Mouse (Mus musculus): ENCODE data around the gene Hdgfl1.

The Hdgfl1 gene

DNA sequence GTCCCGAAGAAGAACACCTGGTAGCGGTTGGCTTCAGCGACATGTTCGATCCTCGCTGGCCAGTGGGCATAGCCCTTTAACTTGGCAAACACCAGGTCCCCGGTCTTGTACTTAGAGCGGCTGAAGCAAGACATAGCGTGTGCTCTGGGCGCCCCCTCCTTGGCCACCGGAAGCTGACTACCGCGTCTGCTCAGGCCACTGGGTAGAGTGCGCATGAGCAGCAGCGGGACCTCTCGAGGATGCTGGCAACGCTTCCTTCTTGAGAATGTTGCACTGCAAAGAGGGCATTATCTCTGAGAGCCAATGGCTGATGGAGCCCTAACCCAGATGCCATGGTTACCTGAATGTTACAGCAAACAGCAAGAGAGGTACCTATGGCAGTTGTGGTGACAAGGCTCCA lies at the start of gene Hdgfl1:
Hdgfl1 (minus strand) TSS at position 211 of the 400 bp plus-strand sequence.
- ATAC-seq (ENCODE audit: insufficient number of reproducible peaks, low FRiP score, low TSS enrichment), result no peak

- no peak for ATAC-seq (ENCODE audit: insufficient number of reproducible peaks, low FRiP score, low TSS enrichment)
These were observed 25.5 kb upstream of the Hdgfl1 start for GRCm38 (mm10) chr13:26795460-26795859.

GRCm38 (mm10) chr13:26769424-26769823 lies 541 bp downstream of the Hdgfl1 start:
- ATAC-seq (ENCODE audit: insufficient number of reproducible peaks, low FRiP score, low TSS enrichment), result no peak

DNA sequence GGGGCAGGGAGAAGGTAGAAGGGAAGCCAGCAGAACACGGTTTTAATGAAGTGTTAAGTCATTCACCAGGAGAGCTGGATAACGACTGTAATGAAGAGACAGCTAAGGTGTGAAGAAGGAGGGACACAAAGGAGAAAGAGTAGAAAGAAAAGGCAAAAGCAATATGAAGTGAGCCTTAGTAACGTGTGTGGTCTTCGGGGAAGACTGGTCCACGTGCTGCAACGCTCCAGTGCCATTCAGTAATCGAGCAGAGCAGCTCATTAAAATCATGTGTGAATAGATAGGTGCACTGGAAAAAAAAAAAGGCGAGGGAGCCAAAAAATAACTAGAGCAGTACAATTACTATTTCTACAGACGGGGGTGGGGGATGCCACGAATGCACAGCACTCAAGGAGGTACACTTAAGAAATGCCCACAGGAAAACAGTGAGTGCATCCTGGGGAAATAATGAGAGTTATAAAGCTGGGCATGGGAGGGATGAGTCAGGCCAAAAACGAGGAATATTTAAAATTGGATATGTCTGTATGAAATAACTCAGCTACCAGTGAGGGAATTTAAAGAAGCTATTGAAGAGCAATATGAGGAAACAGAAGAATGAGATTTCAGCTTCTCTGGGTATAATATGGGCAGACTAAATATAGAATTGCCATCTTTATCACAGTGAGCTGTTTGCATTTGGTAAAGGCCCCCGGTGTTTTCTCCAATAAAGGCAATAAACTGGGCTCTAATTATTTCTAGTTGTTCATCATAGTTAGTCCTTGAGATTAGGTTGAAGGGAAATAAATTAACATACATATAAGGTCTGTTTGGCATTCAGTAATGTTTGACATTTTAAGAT lies 7.8 kb downstream of the Hdgfl1 start:
- no peak for ATAC-seq (ENCODE audit: insufficient number of reproducible peaks, low FRiP score, low TSS enrichment)

GRCm38 (mm10) chr13:26752863-26753262 lies 17.1 kb downstream of the Hdgfl1 start:
- no peak for ATAC-seq (ENCODE audit: insufficient number of reproducible peaks, low FRiP score, low TSS enrichment)

DNA sequence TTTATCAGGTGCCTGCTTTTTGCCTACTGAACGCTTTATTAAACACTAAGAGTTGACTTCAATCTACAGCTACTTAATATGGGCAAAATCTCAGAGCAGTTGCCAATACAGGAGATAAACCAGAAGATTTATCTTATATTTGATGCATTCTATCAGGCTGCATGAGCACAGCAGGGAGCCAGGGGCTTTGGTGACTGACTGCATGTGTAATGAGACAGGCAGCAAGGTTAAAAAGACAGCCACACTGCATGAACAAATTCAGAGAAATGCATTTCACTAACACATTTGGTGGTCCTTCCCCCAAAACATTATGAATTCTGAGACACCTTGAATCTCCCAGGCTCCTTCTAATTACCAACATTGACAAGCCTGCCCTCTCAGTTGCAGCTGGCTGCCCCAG lies 17.6 kb downstream of the Hdgfl1 start:
- ATAC-seq (ENCODE audit: insufficient number of reproducible peaks, low FRiP score, low TSS enrichment), result no peak

DNA sequence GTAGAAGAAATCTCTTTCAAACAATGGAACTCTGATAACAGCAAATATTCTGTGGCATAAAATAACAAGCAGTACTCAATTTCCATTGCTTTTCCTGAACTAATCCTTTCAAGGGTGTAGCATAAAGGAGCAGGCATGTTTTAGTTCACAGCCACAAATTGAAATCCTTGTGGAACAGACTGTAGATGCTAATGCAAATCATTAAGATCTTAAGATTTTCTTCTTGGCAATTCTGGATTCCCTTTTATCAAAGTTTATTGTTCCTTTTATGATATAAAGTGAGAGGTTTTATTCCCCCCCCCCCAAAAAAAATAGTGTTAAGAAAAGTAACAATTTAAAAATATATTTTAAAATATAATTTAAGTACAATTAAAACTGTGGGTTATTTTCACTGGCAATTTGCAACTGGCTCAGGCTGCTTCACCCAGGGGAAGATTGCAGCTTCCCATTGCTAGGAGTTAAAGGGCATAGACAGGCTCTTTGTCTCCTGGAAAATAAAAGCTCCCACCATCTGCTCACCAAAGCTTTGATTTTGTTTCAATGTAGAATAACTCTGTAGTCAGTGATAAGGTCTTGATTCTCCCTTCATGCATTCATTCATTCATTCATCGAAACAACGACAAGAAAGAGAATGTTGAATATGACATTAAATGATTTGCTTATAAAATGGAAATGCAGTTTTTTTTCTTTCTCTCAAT lies 24.1 kb downstream of the Hdgfl1 start:
- ATAC-seq (ENCODE audit: insufficient number of reproducible peaks, low FRiP score, low TSS enrichment), result no peak

DNA sequence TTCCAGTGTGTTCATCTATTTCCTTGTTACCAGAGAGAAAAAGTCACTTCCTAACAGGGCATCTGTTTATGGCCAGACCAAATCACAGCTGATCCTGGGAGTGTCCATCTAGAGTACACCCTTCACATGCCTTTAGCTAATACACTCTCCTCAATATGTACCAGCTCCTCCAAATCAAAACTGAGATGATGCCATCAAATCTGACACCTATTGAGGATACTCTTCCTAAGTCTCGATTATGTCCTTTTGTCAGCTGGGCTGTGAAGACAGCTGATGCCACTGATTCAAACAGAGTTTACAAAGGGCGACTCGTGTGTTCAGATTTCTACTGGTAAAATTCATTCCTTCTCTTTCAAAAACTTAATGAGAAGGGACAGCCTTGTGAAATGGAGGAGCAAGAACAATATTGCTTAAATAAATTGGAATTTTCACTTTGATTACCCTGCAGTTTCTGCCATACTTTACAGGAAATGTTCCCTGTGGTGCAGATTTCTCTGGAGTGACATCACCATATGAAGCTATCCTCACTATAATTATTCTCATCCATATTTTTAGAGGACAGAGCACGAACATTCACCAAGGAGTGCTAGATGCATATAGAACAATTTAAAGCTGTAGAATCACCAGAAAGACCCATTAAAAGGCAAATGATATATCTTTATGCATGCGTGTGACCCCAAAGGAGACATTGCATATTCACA lies 24.8 kb downstream of the Hdgfl1 start:
- no peak for ATAC-seq (ENCODE audit: insufficient number of reproducible peaks, low FRiP score, low TSS enrichment)

GRCm38 (mm10) chr13:26744068-26744467 lies 25.9 kb downstream of the Hdgfl1 start:
- no peak for ATAC-seq (ENCODE audit: insufficient number of reproducible peaks, low FRiP score, low TSS enrichment)

DNA sequence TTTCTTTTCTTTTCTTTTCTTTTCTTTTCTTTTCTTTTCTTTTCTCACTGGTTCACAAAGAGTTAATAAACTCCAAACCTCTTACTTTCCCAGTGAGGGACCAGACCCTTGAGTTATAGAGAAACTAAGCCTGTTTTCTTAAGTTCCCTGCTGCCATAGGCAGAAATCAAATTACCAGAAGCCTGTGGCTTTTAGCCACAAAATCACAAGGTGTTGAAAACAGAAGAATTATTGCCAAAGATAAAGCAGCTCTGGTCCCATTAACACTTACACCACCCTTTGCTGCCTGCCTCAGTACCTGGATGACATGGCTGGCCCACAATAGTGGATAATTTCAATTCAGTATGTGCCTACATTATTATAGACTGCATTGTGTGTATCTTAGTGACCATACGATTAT lies 35.0 kb downstream of the Hdgfl1 start:
- no peak for ATAC-seq (ENCODE audit: insufficient number of reproducible peaks, low FRiP score, low TSS enrichment)

GRCm38 (mm10) chr13:26724250-26724649 lies 45.7 kb downstream of the Hdgfl1 start:
- ATAC-seq (ENCODE audit: insufficient number of reproducible peaks, low FRiP score, low TSS enrichment), result no peak

- ATAC-seq (ENCODE audit: insufficient number of reproducible peaks, low FRiP score, low TSS enrichment), result no peak
These were observed 48.6 kb downstream of the Hdgfl1 start for GRCm38 (mm10) chr13:26721333-26721732.

GRCm38 (mm10) chr13:26720917-26721316 lies 49.0 kb downstream of the Hdgfl1 start:
- no peak for ATAC-seq (ENCODE audit: insufficient number of reproducible peaks, low FRiP score, low TSS enrichment)

DNA sequence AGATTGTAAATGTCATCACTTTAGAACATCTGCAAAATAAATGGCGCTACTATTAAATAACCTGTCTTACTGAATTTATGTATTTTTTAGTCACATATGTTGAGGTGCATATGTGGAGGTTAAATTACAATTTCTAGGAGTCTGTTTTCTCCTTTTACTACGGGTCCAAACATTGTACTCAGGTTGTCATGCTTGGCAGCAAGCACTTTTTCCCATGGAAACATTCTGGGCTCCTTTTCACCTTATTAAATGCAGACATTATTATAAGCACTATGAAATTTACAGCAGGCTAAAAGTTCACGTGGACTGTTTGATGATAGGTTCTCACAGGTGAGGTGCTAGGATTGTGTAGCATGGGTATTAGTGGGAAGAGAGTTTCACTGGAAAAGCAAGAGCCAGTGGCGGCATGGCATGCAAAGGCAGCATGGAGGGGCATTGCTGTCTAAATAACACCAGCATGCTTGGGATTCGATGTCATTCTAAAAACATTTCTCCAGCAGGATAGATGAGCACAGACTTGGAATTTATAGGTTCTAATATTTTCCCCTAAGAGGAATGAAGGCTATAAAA lies 50.7 kb downstream of the Hdgfl1 start:
- ATAC-seq (ENCODE audit: insufficient number of reproducible peaks, low FRiP score, low TSS enrichment), result no peak

All from cerebellum, adult (tissue).